Mouse (Mus musculus) heart, postnatal 0 days (tissue): ENCODE data around the gene Map2k5. TPM values are rescaled to one million over a fixed set of nuclear protein-coding genes. Genes with fewer than 3 reads are reported as not detected.
A peak's percentile ranks its signal among the peaks of the same experiment; 100 is the strongest.

Experiments
- ATAC-seq: fragments of 200-750 bp; cut with Nextera tagmentation; 2 replicates; pipeline ENCODE4 v1.8.0; 2017; ENCODE audit warnings: low read depth, moderate number of reproducible peaks, moderate library complexity; ENCODE audit not compliant: insufficient read depth
- DNase-seq: peaks from one replicate; pipeline ENCODE4 v3.0.0-alpha.2; 2016; ENCODE audit warnings: low spot score
- H3K27ac ChIP-seq: fragments of 300-500 bp; sonication (generic); 2 replicates; pipeline ENCODE4 v1.5.1; 2014; ENCODE audit warnings: low read depth, mild to moderate bottlenecking
- H3K27me3 ChIP-seq: fragments of 300-500 bp; sonication (generic); 2 replicates; pipeline ENCODE4 v1.6.1; 2014; ENCODE audit warnings: low read length, mixed read lengths; ENCODE audit not compliant: control insufficient read depth, insufficient read depth
- H3K36me3 ChIP-seq: fragments of 300-500 bp; sonication (generic); replicated peaks from 2 replicates; pipeline ENCODE4 v1.6.1; 2014; ENCODE audit warnings: low read length, mixed read lengths; ENCODE audit not compliant: control insufficient read depth, insufficient read depth
- H3K4me1 ChIP-seq: fragments of 300-500 bp; sonication (generic); 2 replicates; pipeline ENCODE4 v1.6.1; 2014; ENCODE audit warnings: antibody characterized with exemption; ENCODE audit not compliant: control insufficient read depth, insufficient read depth
- H3K4me2 ChIP-seq: fragments of 300-500 bp; sonication (generic); 2 replicates; pipeline ENCODE4 v1.6.1; 2014; ENCODE audit warnings: low read depth, mild to moderate bottlenecking, low read length, moderate library complexity
- H3K4me3 ChIP-seq: fragments of 300-500 bp; sonication (generic); 2 replicates; pipeline ENCODE4 v1.5.1; 2014; ENCODE audit warnings: low read depth, low read length
- H3K9ac ChIP-seq: fragments of 300-500 bp; sonication (generic); replicated peaks from 2 replicates; pipeline ENCODE4 v1.6.1; 2014; ENCODE audit warnings: low read depth, low read length, mixed read lengths
- H3K9me3 ChIP-seq: fragments of 300-500 bp; sonication (generic); replicated peaks from 2 replicates; pipeline ENCODE4 v1.6.1; 2016; ENCODE audit warnings: low read length; ENCODE audit not compliant: control insufficient read depth
- CTCF ChIP-seq: IDR thresholded peaks from 2 replicates; pipeline ENCODE4 v1.5.1; 2016; ENCODE audit warnings: antibody characterized with exemption, control low read depth, low read depth
- EP300 ChIP-seq: IDR thresholded peaks from 2 replicates; pipeline ENCODE4 v1.6.1; 2016; ENCODE audit warnings: antibody characterized with exemption, low read depth
- WGBS: fragments of 180-500 bp; shearing (Covaris S2); extraction: QIAGEN DNeasy Blood & Tissue Kit; methylation state at CpG from one replicate; pipeline ENCODE4 v1.1.7; 2014; 5-methylcytosine and 5-hydroxymethylcytosine counted together
- polyA plus RNA-seq: library from polyadenylated mRNA; unstranded; fragments of >200 nt; fragmentation: Nextera tagmentation; extraction: Ambion mirVana; gene quantifications from 2 replicates; pipeline ENCODE4 v1.2.1, GENCODE M21; 2015
- total RNA-seq: library from RNA; depleted of rRNA; stranded (reverse); fragments of >200 nt; gene quantifications from 2 replicates; pipeline ENCODE4 v1.2.3, GENCODE M21; 2014; ENCODE audit warnings: low replicate concordance

The Map2k5 gene
- total and polyA plus RNA-seq, 2 experiments from 2014 or later, result 22.6 to 33.9 TPM

- H3K36me3 ChIP-seq, result 0 out of 2 replicates have a peak, but pooled peaks cover 3% of the 10 kb centered on the region
- no peaks in the 10 kb centered on the region for H3K27me3 ChIP-seq
- H3K9me3 ChIP-seq, result no peaks in the 10 kb centered on the region
- WGBS, result 15% methylated on average over 8 of the region's 8 CpGs
- peak overlapping the region; percentile 96 for H3K27ac ChIP-seq
- H3K4me1 ChIP-seq, result peaks cover 34% of the 10 kb centered on the region
- no peak for DNase-seq
- H3K4me3 ChIP-seq, result peak overlapping the region; percentile 90
- TF ChIP-seq EP300 (no peak), CTCF (no peak)
- ATAC-seq, result no peak
- peak overlapping the region; percentile 97 for H3K4me2 ChIP-seq
- H3K9ac ChIP-seq, result peak overlapping the region; percentile 90
These were observed 472 bp upstream of the Map2k5 start for GRCm38 (mm10) chr9:63378174-63378573.

- ATAC-seq, result no peak
- no peak overlapping the region for H3K4me2 ChIP-seq
- no peak for TF ChIP-seq EP300
- TF ChIP-seq CTCF, result no peak
- H3K9ac ChIP-seq, result no peak overlapping the region
- H3K36me3 ChIP-seq, result peaks cover 23% of the 10 kb centered on the region
- no peak for DNase-seq
- peaks cover 35% of the 10 kb centered on the region for H3K4me1 ChIP-seq
- H3K4me3 ChIP-seq, result no peak overlapping the region
- WGBS, result 15% methylated on average over 2 of the region's 2 CpGs
- no peak overlapping the region for H3K27ac ChIP-seq
- no peaks in the 10 kb centered on the region for H3K9me3 ChIP-seq
- no peaks in the 10 kb centered on the region for H3K27me3 ChIP-seq
These were observed 4.4 kb downstream of the Map2k5 start for GRCm38 (mm10) chr9:63373315-63373714.

GRCm38 (mm10) chr9:63372541-63372940 lies 5.2 kb downstream of the Map2k5 start:
- H3K27ac ChIP-seq, result no peak overlapping the region
- H3K4me2 ChIP-seq, result no peak overlapping the region
- no peaks in the 10 kb centered on the region for H3K9me3 ChIP-seq
- 59% methylated on average over 8 of the region's 8 CpGs for WGBS
- DNase-seq (no peak), ATAC-seq (no peak)
- H3K27me3 ChIP-seq, result no peaks in the 10 kb centered on the region
- TF ChIP-seq EP300, result no peak
- TF ChIP-seq CTCF, result no peak
- no peak overlapping the region for H3K4me3 ChIP-seq
- H3K4me1 ChIP-seq, result peaks cover 33% of the 10 kb centered on the region
- H3K9ac ChIP-seq, result no peak overlapping the region
- peaks cover 23% of the 10 kb centered on the region for H3K36me3 ChIP-seq

- no peak; the same call in 1 of the 2 replicates for ATAC-seq
- H3K4me2 ChIP-seq, result no peak overlapping the region
- TF ChIP-seq CTCF, result peak; percentile 41
- no peak for TF ChIP-seq EP300
These were observed 17.3 kb downstream of the Map2k5 start for GRCm38 (mm10) chr9:63360410-63360809.

GRCm38 (mm10) chr9:63359016-63359415 lies 18.7 kb downstream of the Map2k5 start:
- WGBS, result 82% methylated on average over 5 of the region's 5 CpGs

More at GRCm38 (mm10) chr9:63360410-63360809, 17.3 kb downstream of the Map2k5 start:
- Histone ChIP-seq H3K9ac (no peak overlapping the region), H3K27ac (no peak overlapping the region), H3K4me3 (no peak overlapping the region), H3K36me3 (peaks cover 16% of the 10 kb centered on the region), H3K27me3 (no peaks in the 10 kb centered on the region), H3K9me3 (0 out of 2 replicates have a peak, but pooled peaks cover 4% of the 10 kb centered on the region), H3K4me1 (peaks cover 3% of the 10 kb centered on the region; the same call in 1 of the 2 replicates)
- DNase-seq, result no peak
- 52% methylated on average over 3 of the region's 3 CpGs for WGBS

GRCm38 (mm10) chr9:63356721-63357120 lies 21.0 kb downstream of the Map2k5 start:
- Histone ChIP-seq H3K4me1 (peaks cover 3% of the 10 kb centered on the region; the same call in 1 of the 2 replicates), H3K9me3 (no peaks in the 10 kb centered on the region), H3K27ac (no peak overlapping the region), H3K9ac (no peak overlapping the region), H3K4me3 (no peak overlapping the region), H3K4me2 (no peak overlapping the region), H3K36me3 (peaks cover 4% of the 10 kb centered on the region; the same call in 1 of the 2 replicates), H3K27me3 (no peaks in the 10 kb centered on the region)
- WGBS, result 84% methylated on average over 4 of the region's 4 CpGs
- no peak for ATAC-seq
- DNase-seq, result no peak
- TF ChIP-seq CTCF (no peak), EP300 (no peak)

More at GRCm38 (mm10) chr9:63359016-63359415, 18.7 kb downstream of the Map2k5 start:
- H3K27ac ChIP-seq, result no peak overlapping the region
- ATAC-seq (no peak), DNase-seq (no peak)
- H3K9ac ChIP-seq, result no peak overlapping the region
- H3K36me3 ChIP-seq, result peaks cover 11% of the 10 kb centered on the region; the same call in 1 of the 2 replicates
- no peaks in the 10 kb centered on the region for H3K27me3 ChIP-seq
- H3K4me2 ChIP-seq, result no peak overlapping the region
- no peaks in the 10 kb centered on the region for H3K9me3 ChIP-seq
- peaks cover 3% of the 10 kb centered on the region; the same call in 1 of the 2 replicates for H3K4me1 ChIP-seq
- H3K4me3 ChIP-seq, result no peak overlapping the region
- no peak for TF ChIP-seq CTCF
- no peak for TF ChIP-seq EP300
